Mouse (Mus musculus) hindbrain, embryonic 11.5 days (tissue): ENCODE results near the gene Efcab11. TPM values are rescaled to one million over a fixed set of nuclear protein-coding genes. Genes with fewer than 3 reads are reported as not detected.

Experiments
- ATAC-seq: fragments of 200-750 bp; cut with Nextera tagmentation; 2 replicates; pipeline ENCODE4 v1.8.0; 2017; ENCODE audit warnings: mild to moderate bottlenecking, moderate TSS enrichment, moderate library complexity; ENCODE audit not compliant: low FRiP score
- DNase-seq: peaks from one replicate; pipeline ENCODE4 v3.0.0-alpha.2; 2015; ENCODE audit warnings: low spot score
- H3K27ac ChIP-seq: fragments of 300-500 bp; sonication (generic); 2 replicates; pipeline ENCODE4 v1.5.1; 2014; ENCODE audit warnings: mild to moderate bottlenecking, low read depth, low read length
- H3K27me3 ChIP-seq: fragments of 300-500 bp; sonication (generic); 2 replicates; pipeline ENCODE4 v1.6.1; 2014; ENCODE audit warnings: mild to moderate bottlenecking, low read length, moderate library complexity, mixed read lengths; ENCODE audit not compliant: control insufficient read depth, insufficient read depth
- H3K36me3 ChIP-seq: fragments of 300-500 bp; sonication (generic); 2 replicates; pipeline ENCODE4 v1.6.1; 2014; ENCODE audit warnings: mild to moderate bottlenecking, low read length, moderate library complexity, mixed read lengths; ENCODE audit not compliant: control insufficient read depth, insufficient read depth
- H3K4me1 ChIP-seq: fragments of 300-500 bp; sonication (generic); replicated peaks from 2 replicates; pipeline ENCODE4 v1.6.1; 2014; ENCODE audit warnings: low read length, mixed read lengths; ENCODE audit not compliant: control insufficient read depth, insufficient read depth
- H3K4me2 ChIP-seq: fragments of 300-500 bp; sonication (generic); replicated peaks from 2 replicates; pipeline ENCODE4 v1.6.1; 2014; ENCODE audit warnings: mild to moderate bottlenecking, low read depth, low read length
- H3K4me3 ChIP-seq: fragments of 300-500 bp; sonication (generic); 2 replicates; pipeline ENCODE4 v1.5.1; 2014; ENCODE audit warnings: low read depth, low read length
- H3K9ac ChIP-seq: fragments of 300-500 bp; sonication (generic); 2 replicates; pipeline ENCODE4 v1.6.1; 2014; ENCODE audit warnings: low read depth, low read length
- H3K9me3 ChIP-seq: fragments of 300-500 bp; sonication (generic); 2 replicates; pipeline ENCODE4 v1.6.1; 2016; ENCODE audit warnings: low read length; ENCODE audit not compliant: control insufficient read depth
- WGBS: fragments of 180-500 bp; shearing (Covaris S2); extraction: QIAGEN DNeasy Blood & Tissue Kit; methylation state at CpG from one replicate; pipeline ENCODE4 v1.1.7; 2014; 5-methylcytosine and 5-hydroxymethylcytosine counted together
- polyA plus RNA-seq: library from polyadenylated mRNA; unstranded; fragments of >200 nt; fragmentation: Nextera tagmentation; extraction: Ambion mirVana; gene quantifications from 2 replicates; pipeline ENCODE4 v1.2.1, GENCODE M21; 2014

The Efcab11 gene
- polyA plus RNA-seq, 1 experiment from 2014 or later, result 25.6 TPM

DNA sequence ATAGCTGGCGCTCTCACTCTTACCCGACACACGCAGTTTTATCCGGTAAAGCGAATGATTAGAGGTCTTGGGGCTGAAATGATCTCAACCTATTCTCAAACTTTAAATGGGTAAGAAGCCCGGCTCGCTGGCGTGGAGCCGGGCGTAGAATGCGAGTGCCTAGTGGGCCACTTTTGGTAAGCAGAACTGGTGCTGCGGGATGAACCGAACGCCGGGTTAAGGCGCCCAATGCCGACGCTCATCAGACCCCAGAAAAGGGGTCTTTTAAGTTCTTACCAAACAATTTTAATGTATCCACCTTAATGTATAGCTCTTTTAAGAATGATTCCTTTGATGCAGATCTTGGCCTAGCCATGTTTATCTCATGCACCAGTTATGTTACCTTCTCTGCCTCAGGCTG, 238.8 kb downstream of the Efcab11 start:
- no peaks in the 10 kb centered on the region for H3K36me3 ChIP-seq
- DNase-seq, result no peak
- no peak overlapping the region for H3K27ac ChIP-seq
- H3K4me2 ChIP-seq, result no peak overlapping the region
- H3K9me3 ChIP-seq, result peaks cover 10% of the 10 kb centered on the region
- 93% methylated on average over 18 of the region's 18 CpGs for WGBS
- H3K27me3 ChIP-seq, result no peaks in the 10 kb centered on the region
- no peak overlapping the region for H3K9ac ChIP-seq
- ATAC-seq, result peak; percentile 75
- H3K4me1 ChIP-seq, result 0 out of 2 replicates have a peak, but pooled peaks cover 3% of the 10 kb centered on the region
- no peak overlapping the region for H3K4me3 ChIP-seq

DNA sequence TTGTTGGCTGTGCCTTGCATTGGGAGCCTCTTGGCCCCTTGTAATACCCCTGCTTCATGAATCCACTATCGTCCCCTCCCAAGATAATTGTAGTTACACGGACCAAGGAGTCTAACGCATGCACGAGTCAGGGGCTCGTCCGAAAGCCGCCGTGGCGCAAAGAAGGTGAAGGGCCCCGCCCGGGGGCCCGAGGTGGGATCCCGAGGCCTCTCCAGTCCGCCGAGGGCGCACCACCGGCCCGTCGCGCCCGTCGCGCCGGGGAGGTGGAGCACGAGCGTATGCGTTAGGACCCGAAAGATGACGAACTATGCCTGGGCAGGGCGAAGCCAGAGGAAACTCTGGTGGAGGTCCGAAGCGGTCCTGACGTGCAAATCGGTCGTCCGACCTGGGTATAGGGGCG, 239.3 kb downstream of the Efcab11 start:
- peaks cover 5% of the 10 kb centered on the region; the same call in 1 of the 2 replicates for H3K4me1 ChIP-seq
- 93% methylated on average over 37 of the region's 37 CpGs for WGBS
- ATAC-seq (peak; percentile 88), DNase-seq (no peak)
- no peak overlapping the region for H3K27ac ChIP-seq
- no peak overlapping the region for H3K4me3 ChIP-seq
- no peaks in the 10 kb centered on the region for H3K27me3 ChIP-seq
- H3K4me2 ChIP-seq, result no peak overlapping the region
- H3K9me3 ChIP-seq, result peaks cover 10% of the 10 kb centered on the region
- H3K9ac ChIP-seq, result no peak overlapping the region
- H3K36me3 ChIP-seq, result no peaks in the 10 kb centered on the region

Other genes with a start within 250 kb of the Efcab11 start
- gene Tdp1, start 78 bp upstream of the Efcab11 start, polyA plus RNA-seq, result 75.1 and 81.5 TPM in 2 replicates
- 0.20 and 0.31 TPM in 2 replicates for gene Kcnk13, start 80.1 kb upstream of the Efcab11 start, polyA plus RNA-seq
- 404 and 436 TPM in 2 replicates for gene Psmc1, start 225.7 kb upstream of the Efcab11 start, polyA plus RNA-seq